Mouse (Mus musculus): ENCODE data around the gene Tns3.

GRCm38 (mm10) chr11:8690633-8691032 is 26.3 kb upstream of the Tns3 start:
- TF ChIP-seq CTCF (IDR thresholded peaks at IDR 0.05; ENCODE audit: extremely low read depth, insufficient read depth, low read length) (no peak), POLR2A (IDR thresholded peaks at IDR 0.05; ENCODE audit: extremely low read depth, insufficient read depth, low read length) (no peak)
